Mouse (Mus musculus) forebrain, embryonic 12.5 days (tissue): Measurements from ENCODE around the gene Cenpo. TPM values are rescaled to one million over a fixed set of nuclear protein-coding genes. Genes with fewer than 3 reads are reported as not detected.

Experiments used
- ATAC-seq: fragments of 200-750 bp; cut with Nextera tagmentation; 2 replicates; pipeline ENCODE4 v1.8.0; 2017; ENCODE audit warnings: moderate TSS enrichment; ENCODE audit not compliant: low FRiP score
- H3K27ac ChIP-seq: fragments of 300-500 bp; sonication (generic); 2 replicates; pipeline ENCODE4 v1.5.1; 2016; ENCODE audit warnings: mild to moderate bottlenecking
- H3K27me3 ChIP-seq: fragments of 300-500 bp; sonication (generic); 2 replicates; pipeline ENCODE4 v1.6.1; 2016; ENCODE audit warnings: mild to moderate bottlenecking
- H3K36me3 ChIP-seq: fragments of 300-500 bp; sonication (generic); replicated peaks from 2 replicates; pipeline ENCODE4 v1.6.1; 2016; ENCODE audit warnings: mild to moderate bottlenecking
- H3K4me1 ChIP-seq: fragments of 300-500 bp; sonication (generic); 2 replicates; pipeline ENCODE4 v1.6.1; 2016
- H3K4me2 ChIP-seq: fragments of 300-500 bp; sonication (generic); 2 replicates; pipeline ENCODE4 v1.6.1; 2016; ENCODE audit warnings: mild to moderate bottlenecking, moderate library complexity
- H3K4me3 ChIP-seq: fragments of 300-500 bp; sonication (generic); replicated peaks from 2 replicates; pipeline ENCODE4 v1.5.1; 2016; ENCODE audit warnings: mild to moderate bottlenecking
- H3K9ac ChIP-seq: fragments of 300-500 bp; sonication (generic); 2 replicates; pipeline ENCODE4 v1.6.1; 2016; ENCODE audit warnings: mild to moderate bottlenecking
- H3K9me3 ChIP-seq: fragments of 300-500 bp; sonication (generic); 2 replicates; pipeline ENCODE4 v1.6.1; 2016
- WGBS: fragments of 180-500 bp; shearing (Covaris S2); methylation state at CpG from one replicate; pipeline ENCODE4 v1.1.7; 2016; 5-methylcytosine and 5-hydroxymethylcytosine counted together
- polyA plus RNA-seq: library from polyadenylated mRNA; unstranded; fragments of >200 nt; fragmentation: Nextera tagmentation; extraction: Ambion mirVana; gene quantifications from 2 replicates; pipeline ENCODE4 v1.2.1, GENCODE M21; 2016

The Cenpo gene
- polyA plus RNA-seq, 1 experiment from 2014 or later, result 16.3 TPM

GRCm38 (mm10) chr12:4230156-4230555 lies 3.9 kb downstream of the Cenpo start:
- H3K4me1 ChIP-seq, result peaks cover 17% of the 10 kb centered on the region
- no peak overlapping the region for H3K27ac ChIP-seq
- H3K27me3 ChIP-seq, result no peaks in the 10 kb centered on the region
- H3K9me3 ChIP-seq, result no peaks in the 10 kb centered on the region
- H3K9ac ChIP-seq, result no peak overlapping the region
- H3K4me3 ChIP-seq, result no peak overlapping the region
- H3K36me3 ChIP-seq, result peaks cover 45% of the 10 kb centered on the region
- no peak for ATAC-seq
- no peak overlapping the region for H3K4me2 ChIP-seq
- WGBS, result 96% methylated on average over 7 of the region's 7 CpGs

- 76% methylated on average over 8 of the region's 8 CpGs for WGBS
These were observed 21.2 kb downstream of the Cenpo start for GRCm38 (mm10) chr12:4212908-4213307.

GRCm38 (mm10) chr12:4211174-4211573 lies 22.9 kb downstream of the Cenpo start:
- Histone ChIP-seq H3K27ac (no peak overlapping the region), H3K4me1 (no peaks in the 10 kb centered on the region), H3K4me3 (no peak overlapping the region), H3K9me3 (no peaks in the 10 kb centered on the region), H3K27me3 (no peaks in the 10 kb centered on the region), H3K9ac (no peak overlapping the region), H3K36me3 (peaks cover 74% of the 10 kb centered on the region), H3K4me2 (no peak overlapping the region)
- 94% methylated on average over 9 of the region's 9 CpGs for WGBS
- no peak for ATAC-seq

More at GRCm38 (mm10) chr12:4212908-4213307, 21.2 kb downstream of the Cenpo start:
- Histone ChIP-seq H3K9ac (no peak overlapping the region), H3K27ac (no peak overlapping the region), H3K9me3 (no peaks in the 10 kb centered on the region), H3K27me3 (no peaks in the 10 kb centered on the region), H3K4me2 (no peak overlapping the region), H3K4me3 (no peak overlapping the region), H3K36me3 (peaks cover 80% of the 10 kb centered on the region), H3K4me1 (no peaks in the 10 kb centered on the region)
- ATAC-seq, result no peak

GRCm38 (mm10) chr12:4209196-4209595 lies 24.9 kb downstream of the Cenpo start:
- H3K27ac ChIP-seq, result no peak overlapping the region
- H3K4me1 ChIP-seq, result no peaks in the 10 kb centered on the region
- H3K4me3 ChIP-seq, result no peak overlapping the region
- no peak for ATAC-seq
- 93% methylated on average over 9 of the region's 9 CpGs for WGBS
- H3K9ac ChIP-seq, result no peak overlapping the region
- H3K4me2 ChIP-seq, result no peak overlapping the region
- no peaks in the 10 kb centered on the region for H3K27me3 ChIP-seq
- H3K36me3 ChIP-seq, result peaks cover 64% of the 10 kb centered on the region
- H3K9me3 ChIP-seq, result no peaks in the 10 kb centered on the region

GRCm38 (mm10) chr12:4208405-4209133 lies 25.5 kb downstream of the Cenpo start:
- no peak overlapping the region for H3K27ac ChIP-seq
- peaks cover 61% of the 10 kb centered on the region for H3K36me3 ChIP-seq
- no peak overlapping the region for H3K4me2 ChIP-seq
- H3K9ac ChIP-seq, result no peak overlapping the region
- H3K9me3 ChIP-seq, result no peaks in the 10 kb centered on the region
- H3K27me3 ChIP-seq, result no peaks in the 10 kb centered on the region
- ATAC-seq, result no peak
- H3K4me1 ChIP-seq, result no peaks in the 10 kb centered on the region
- WGBS, result 75% methylated on average over 15 of the region's 15 CpGs
- H3K4me3 ChIP-seq, result no peak overlapping the region

- H3K9ac ChIP-seq, result no peak overlapping the region
- H3K9me3 ChIP-seq, result no peaks in the 10 kb centered on the region
- H3K36me3 ChIP-seq, result peaks cover 48% of the 10 kb centered on the region
- no peak overlapping the region for H3K27ac ChIP-seq
- no peaks in the 10 kb centered on the region for H3K27me3 ChIP-seq
- no peak for ATAC-seq
- no peak overlapping the region for H3K4me3 ChIP-seq
- no peaks in the 10 kb centered on the region for H3K4me1 ChIP-seq
- WGBS, result 96% methylated on average over 11 of the region's 11 CpGs
- H3K4me2 ChIP-seq, result no peak overlapping the region
These were observed 28.0 kb downstream of the Cenpo start for GRCm38 (mm10) chr12:4206106-4206505.

GRCm38 (mm10) chr12:4202206-4202605 lies 31.9 kb downstream of the Cenpo start:
- Histone ChIP-seq H3K4me2 (no peak overlapping the region), H3K36me3 (peaks cover 33% of the 10 kb centered on the region), H3K4me3 (no peak overlapping the region), H3K27ac (no peak overlapping the region), H3K9ac (no peak overlapping the region), H3K27me3 (no peaks in the 10 kb centered on the region), H3K4me1 (no peaks in the 10 kb centered on the region), H3K9me3 (no peaks in the 10 kb centered on the region)
- WGBS, result 98% methylated on average over 4 of the region's 4 CpGs
- ATAC-seq, result no peak

- 87% methylated on average over 13 of the region's 13 CpGs for WGBS
- H3K4me1 ChIP-seq, result no peaks in the 10 kb centered on the region
- no peaks in the 10 kb centered on the region for H3K27me3 ChIP-seq
- peaks cover 30% of the 10 kb centered on the region for H3K36me3 ChIP-seq
- ATAC-seq, result no peak
- no peaks in the 10 kb centered on the region for H3K9me3 ChIP-seq
- no peak overlapping the region for H3K4me2 ChIP-seq
- H3K4me3 ChIP-seq, result no peak overlapping the region
- no peak overlapping the region for H3K27ac ChIP-seq
- H3K9ac ChIP-seq, result no peak overlapping the region
These were observed 32.5 kb downstream of the Cenpo start for GRCm38 (mm10) chr12:4201454-4202200.

- no peaks in the 10 kb centered on the region for H3K4me1 ChIP-seq
- H3K36me3 ChIP-seq, result peaks cover 21% of the 10 kb centered on the region; the same call in 1 of the 2 replicates
- no peak overlapping the region for H3K4me3 ChIP-seq
- 94% methylated on average over 11 of the region's 11 CpGs for WGBS
- H3K4me2 ChIP-seq, result no peak overlapping the region
- H3K27me3 ChIP-seq, result no peaks in the 10 kb centered on the region
- H3K9me3 ChIP-seq, result no peaks in the 10 kb centered on the region
- H3K27ac ChIP-seq, result no peak overlapping the region
- no peak overlapping the region for H3K9ac ChIP-seq
- no peak for ATAC-seq
These were observed 34.8 kb downstream of the Cenpo start for GRCm38 (mm10) chr12:4199271-4199670.

- H3K9me3 ChIP-seq, result no peaks in the 10 kb centered on the region
- no peak overlapping the region for H3K27ac ChIP-seq
- WGBS, result 95% methylated on average over 4 of the region's 4 CpGs
- H3K4me1 ChIP-seq, result no peaks in the 10 kb centered on the region
- ATAC-seq, result no peak
- no peaks in the 10 kb centered on the region for H3K27me3 ChIP-seq
- H3K9ac ChIP-seq, result no peak overlapping the region
- peaks cover 20% of the 10 kb centered on the region; the same call in 1 of the 2 replicates for H3K36me3 ChIP-seq
- H3K4me2 ChIP-seq, result no peak overlapping the region
- no peak overlapping the region for H3K4me3 ChIP-seq
These were observed 35.4 kb downstream of the Cenpo start for GRCm38 (mm10) chr12:4198702-4199101.

- Histone ChIP-seq H3K27ac (no peak overlapping the region), H3K9ac (no peak overlapping the region), H3K4me2 (no peak overlapping the region), H3K9me3 (no peaks in the 10 kb centered on the region), H3K36me3 (peaks cover 7% of the 10 kb centered on the region; the same call in 1 of the 2 replicates), H3K4me3 (no peak overlapping the region), H3K4me1 (no peaks in the 10 kb centered on the region), H3K27me3 (no peaks in the 10 kb centered on the region)
- 93% methylated on average over 14 of the region's 14 CpGs for WGBS
- no peak for ATAC-seq
These were observed 39.5 kb downstream of the Cenpo start for GRCm38 (mm10) chr12:4194643-4195042.

GRCm38 (mm10) chr12:4193025-4193740 lies 40.9 kb downstream of the Cenpo start:
- Histone ChIP-seq H3K27me3 (no peaks in the 10 kb centered on the region), H3K36me3 (peaks cover 7% of the 10 kb centered on the region; the same call in 1 of the 2 replicates), H3K9me3 (no peaks in the 10 kb centered on the region), H3K4me2 (no peak overlapping the region), H3K4me3 (no peak overlapping the region), H3K27ac (no peak overlapping the region), H3K4me1 (peaks cover 9% of the 10 kb centered on the region), H3K9ac (no peak overlapping the region)
- no peak for ATAC-seq
- WGBS, result 67% methylated on average over 10 of the region's 10 CpGs
